Mouse (Mus musculus): ENCODE results near the gene Jund. TPM values are rescaled to one million over a fixed set of nuclear protein-coding genes. Genes with fewer than 3 reads are reported as not detected.

The Jund gene
- polyA plus RNA-seq, 1 experiment from 2014 or later = 115 TPM

DNA sequence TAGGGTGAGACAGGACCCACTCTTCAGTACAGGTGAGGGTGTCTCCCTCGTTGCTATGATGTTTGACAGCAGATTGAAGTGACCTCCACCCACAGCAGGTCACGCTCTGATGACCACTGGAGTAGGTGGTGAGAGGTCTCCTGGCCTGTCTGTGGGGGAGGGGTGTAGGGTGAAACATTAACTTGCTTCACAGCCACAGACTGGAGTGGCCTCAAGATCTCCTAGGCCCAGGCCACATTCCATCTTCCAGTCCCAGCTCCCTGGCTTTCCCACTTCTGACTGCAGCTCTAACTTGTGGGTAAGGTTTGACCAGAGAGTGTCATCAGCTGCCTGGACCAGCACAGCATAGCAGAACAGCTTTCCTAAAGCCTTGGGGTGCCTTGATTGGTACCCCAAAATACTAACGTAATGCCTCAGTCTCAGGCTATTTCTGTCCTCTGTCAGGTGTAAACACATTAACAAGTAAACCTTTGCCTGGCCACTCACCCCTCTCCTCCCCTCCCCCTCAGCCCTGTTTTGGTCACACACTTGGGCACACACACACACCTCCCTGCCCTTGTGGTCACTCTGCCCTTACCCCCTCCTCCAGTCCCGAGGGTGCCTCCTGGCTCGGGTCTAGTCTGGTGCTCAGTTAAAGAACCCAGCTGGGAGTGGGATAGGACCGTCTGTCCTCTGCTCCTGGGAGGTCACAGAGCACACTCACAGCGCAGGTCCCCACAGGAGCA is 24.9 kb downstream of the Jund start, which contains the start of gene Pde4c:
Pde4c (plus strand) TSS at position 235 of the 725 bp plus-strand sequence.
- ATAC-seq (ENCODE audit: low read depth) = no peak
- WGBS = 50% methylated on average over 7 of the region's 7 CpGs
- H3K27me3 ChIP-seq (ENCODE audit: control insufficient read depth, insufficient read depth, low read length) = no peaks in the 10 kb centered on the region

DNA sequence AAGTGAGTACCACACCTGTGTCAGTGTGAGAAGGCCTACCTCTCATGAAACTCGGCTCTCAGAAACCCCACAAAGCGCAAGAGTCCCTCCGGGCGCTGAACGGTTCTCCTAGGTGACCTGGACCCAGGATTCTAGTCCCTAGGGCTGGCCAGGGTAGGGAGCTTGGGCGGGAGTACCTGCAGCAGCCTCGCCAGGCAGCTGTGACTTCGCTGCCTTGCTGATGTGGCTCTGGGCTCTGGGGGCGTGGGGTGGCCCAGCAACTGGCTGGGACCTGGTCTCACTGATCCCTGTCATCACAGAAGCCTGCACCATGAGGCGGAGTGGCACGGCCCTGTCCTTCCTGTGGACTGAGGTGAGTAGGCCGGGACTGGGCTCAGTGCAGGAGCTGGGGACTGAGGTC is 25.5 kb downstream of the Jund start:
- Histone ChIP-seq H3K27me3 (ENCODE audit: control insufficient read depth, insufficient read depth, low read length) (0 out of 2 replicates have a peak, but pooled peaks cover under 1% of the 10 kb centered on the region), H3K27ac (ENCODE audit: low read depth, low read length) (no peak overlapping the region), H3K4me2 (ENCODE audit: low read depth, low read length) (no peak overlapping the region), H3K4me3 (ENCODE audit: low read depth, low read length) (no peak overlapping the region), H3K9ac (replicated peaks; ENCODE audit: low read depth, low read length) (no peak overlapping the region), H3K4me1 (ENCODE audit: control insufficient read depth, insufficient read depth, low read length) (no peaks in the 10 kb centered on the region), H3K36me3 (ENCODE audit: control insufficient read depth, insufficient read depth, low read length) (no peaks in the 10 kb centered on the region), H3K9me3 (ENCODE audit: control insufficient read depth, low read length) (no peaks in the 10 kb centered on the region)
- WGBS = 81% methylated on average over 12 of the region's 12 CpGs
- no peak for ATAC-seq (ENCODE audit: low read depth)

More for the DNA sequence above, 24.9 kb downstream of the Jund start, which contains the start of gene Pde4c:
- Histone ChIP-seq H3K27ac (ENCODE audit: low read depth, low read length) (no peak within 1 kb of the TSS), H3K4me2 (ENCODE audit: low read depth, low read length) (no peak within 1 kb of the TSS), H3K36me3 (ENCODE audit: control insufficient read depth, insufficient read depth, low read length) (no peaks in the 10 kb centered on the region), H3K4me3 (ENCODE audit: low read depth, low read length) (no peak within 1 kb of the TSS), H3K9me3 (ENCODE audit: control insufficient read depth, low read length) (no peaks in the 10 kb centered on the region), H3K9ac (replicated peaks; ENCODE audit: low read depth, low read length) (no peak within 1 kb of the TSS), H3K4me1 (ENCODE audit: control insufficient read depth, insufficient read depth, low read length) (no peaks in the 10 kb centered on the region)

DNA sequence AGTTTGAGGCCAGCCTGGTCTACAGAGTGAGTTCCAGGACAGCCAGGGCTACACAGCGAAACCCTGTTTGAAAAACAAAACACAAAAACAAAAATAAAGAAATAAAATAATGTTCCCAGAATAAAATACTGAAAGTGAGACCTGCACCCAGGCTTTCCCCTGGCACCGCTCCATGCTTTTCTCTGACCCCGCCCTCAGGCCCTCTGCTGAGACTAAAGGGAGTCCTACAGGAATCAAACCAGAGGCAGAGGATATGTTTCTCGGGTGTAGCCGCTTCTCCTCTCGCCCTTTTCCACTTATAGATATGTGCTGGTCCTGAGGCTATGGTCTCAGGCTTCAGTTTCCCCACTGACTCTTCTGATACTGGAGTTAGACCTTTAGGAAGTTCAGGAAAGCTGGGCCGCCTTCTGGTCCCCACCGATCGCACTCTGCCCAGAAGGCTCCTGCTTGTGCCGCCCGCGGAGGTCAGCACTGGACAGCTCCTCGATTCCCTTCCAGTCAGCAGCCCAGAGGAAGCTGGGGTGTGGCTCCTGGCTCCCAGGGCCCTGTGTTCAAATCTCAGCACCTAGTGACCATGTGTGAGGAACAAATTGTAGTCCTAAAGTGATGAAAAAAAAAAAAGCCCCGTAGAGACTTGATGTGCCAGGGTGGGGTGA is 27.2 kb downstream of the Jund start:
- H3K27ac ChIP-seq (ENCODE audit: low read depth, low read length) = no peak overlapping the region
- H3K4me2 ChIP-seq (ENCODE audit: low read depth, low read length) = no peak overlapping the region
- no peaks in the 10 kb centered on the region for H3K4me1 ChIP-seq (ENCODE audit: control insufficient read depth, insufficient read depth, low read length)
- H3K9me3 ChIP-seq (ENCODE audit: control insufficient read depth, low read length) = no peaks in the 10 kb centered on the region
- H3K9ac ChIP-seq (replicated peaks; ENCODE audit: low read depth, low read length) = no peak overlapping the region
- H3K36me3 ChIP-seq (ENCODE audit: control insufficient read depth, insufficient read depth, low read length) = no peaks in the 10 kb centered on the region
- 31% methylated on average over 14 of the region's 14 CpGs for WGBS
- H3K27me3 ChIP-seq (ENCODE audit: control insufficient read depth, insufficient read depth, low read length) = 0 out of 2 replicates have a peak, but pooled peaks cover 5% of the 10 kb centered on the region
- H3K4me3 ChIP-seq (ENCODE audit: low read depth, low read length) = no peak overlapping the region
- no peak for ATAC-seq (ENCODE audit: low read depth)

DNA sequence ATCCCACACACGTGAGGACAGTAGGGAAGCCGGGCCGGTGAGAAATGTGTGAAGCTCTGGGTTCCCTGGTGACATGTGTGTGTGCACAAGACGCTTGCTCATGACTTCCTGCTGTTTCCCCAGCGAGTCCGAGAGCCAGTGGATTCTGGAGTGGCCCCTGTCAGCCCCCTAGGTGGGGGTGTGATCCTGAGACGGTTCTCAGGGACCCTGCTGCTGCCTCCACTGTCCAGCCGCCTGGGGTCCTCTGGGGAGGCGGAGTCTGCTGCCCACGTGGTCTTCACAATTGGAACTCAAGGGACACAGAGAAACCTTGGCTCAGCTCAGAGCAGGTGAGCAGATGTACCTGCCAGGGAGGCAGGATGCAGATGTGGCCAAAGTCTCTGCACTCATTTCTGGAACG is 28.0 kb downstream of the Jund start:
- H3K9ac ChIP-seq (replicated peaks; ENCODE audit: low read depth, low read length) = no peak overlapping the region
- no peak overlapping the region for H3K27ac ChIP-seq (ENCODE audit: low read depth, low read length)
- H3K4me3 ChIP-seq (ENCODE audit: low read depth, low read length) = no peak overlapping the region
- no peaks in the 10 kb centered on the region for H3K36me3 ChIP-seq (ENCODE audit: control insufficient read depth, insufficient read depth, low read length)
- H3K4me2 ChIP-seq (ENCODE audit: low read depth, low read length) = no peak overlapping the region
- H3K4me1 ChIP-seq (ENCODE audit: control insufficient read depth, insufficient read depth, low read length) = no peaks in the 10 kb centered on the region
- ATAC-seq (ENCODE audit: low read depth) = no peak
- 46% methylated on average over 11 of the region's 11 CpGs for WGBS
- 0 out of 2 replicates have a peak, but pooled peaks cover 5% of the 10 kb centered on the region for H3K27me3 ChIP-seq (ENCODE audit: control insufficient read depth, insufficient read depth, low read length)
- no peaks in the 10 kb centered on the region for H3K9me3 ChIP-seq (ENCODE audit: control insufficient read depth, low read length)

DNA sequence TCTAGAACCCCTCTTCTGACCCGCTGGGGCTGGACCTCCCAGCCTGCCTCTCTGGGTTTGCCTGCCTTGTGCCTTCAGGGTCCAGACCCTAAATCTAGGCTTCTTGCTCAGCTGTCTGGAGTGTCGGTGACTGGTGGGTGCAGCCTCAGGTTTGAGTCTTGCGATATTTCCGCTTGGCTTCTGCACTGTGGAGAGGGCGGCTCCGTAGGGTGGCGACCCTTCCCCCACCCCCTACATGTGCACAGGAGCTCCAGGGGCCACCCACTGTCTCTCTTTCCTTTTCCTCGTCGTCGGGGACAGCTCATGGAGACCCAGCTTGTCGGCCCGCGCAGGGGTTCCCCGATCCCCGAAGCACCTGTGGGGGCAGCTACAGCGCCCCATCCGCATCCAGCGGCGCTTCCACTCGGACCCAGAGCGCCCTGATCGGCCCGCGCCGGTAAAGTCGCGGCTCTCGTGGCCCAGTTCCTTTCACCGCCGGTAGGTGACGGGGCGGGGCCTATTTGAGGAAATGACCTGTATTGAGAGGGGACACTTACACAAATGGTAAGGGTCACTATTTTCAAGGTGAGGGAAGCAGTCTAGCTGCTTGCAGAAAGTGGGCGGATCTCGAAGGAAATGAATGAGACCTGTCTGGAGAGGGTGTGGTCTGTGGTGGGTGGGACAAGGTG is 31.2 kb downstream of the Jund start:
- peaks cover 5% of the 10 kb centered on the region; the same call in 1 of the 2 replicates for H3K27me3 ChIP-seq (ENCODE audit: control insufficient read depth, insufficient read depth, low read length)
- no peak; the same call in 1 of the 2 replicates for ATAC-seq (ENCODE audit: low read depth)
- no peak overlapping the region for H3K27ac ChIP-seq (ENCODE audit: low read depth, low read length)
- no peaks in the 10 kb centered on the region for H3K4me1 ChIP-seq (ENCODE audit: control insufficient read depth, insufficient read depth, low read length)
- H3K9me3 ChIP-seq (ENCODE audit: control insufficient read depth, low read length) = no peaks in the 10 kb centered on the region
- H3K4me3 ChIP-seq (ENCODE audit: low read depth, low read length) = peak overlapping the region; percentile 1; the same call in 1 of the 2 replicates
- 5% methylated on average over 34 of the region's 34 CpGs for WGBS
- H3K36me3 ChIP-seq (ENCODE audit: control insufficient read depth, insufficient read depth, low read length) = no peaks in the 10 kb centered on the region
- no peak overlapping the region for H3K9ac ChIP-seq (replicated peaks; ENCODE audit: low read depth, low read length)
- 0 out of 2 replicates have a peak overlapping the region, but pooled peaks have one; percentile 24 for H3K4me2 ChIP-seq (ENCODE audit: low read depth, low read length)

DNA sequence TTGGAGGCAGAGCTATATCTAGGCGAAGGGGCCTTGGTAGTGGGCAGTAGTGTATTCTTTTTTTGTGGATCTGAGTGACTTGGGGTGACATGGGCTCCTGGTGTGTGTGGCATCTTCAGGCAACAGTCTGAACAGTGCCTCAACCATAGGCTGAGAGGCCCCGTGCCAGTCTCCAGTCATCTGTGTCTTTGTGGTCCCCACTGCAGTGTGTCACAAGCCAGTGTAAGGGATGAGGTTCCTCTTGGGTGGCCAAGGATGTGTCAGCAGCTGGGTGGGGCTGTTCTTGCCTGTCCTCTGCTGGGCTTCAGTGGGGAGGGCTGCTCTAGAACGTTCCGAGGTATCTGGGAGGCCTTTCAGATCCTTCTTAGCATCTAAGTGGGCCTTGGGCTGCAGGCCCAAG is 32.2 kb downstream of the Jund start:
- no peaks in the 10 kb centered on the region for H3K9me3 ChIP-seq (ENCODE audit: control insufficient read depth, low read length)
- H3K4me3 ChIP-seq (ENCODE audit: low read depth, low read length) = no peak overlapping the region
- no peaks in the 10 kb centered on the region for H3K4me1 ChIP-seq (ENCODE audit: control insufficient read depth, insufficient read depth, low read length)
- no peak overlapping the region for H3K27ac ChIP-seq (ENCODE audit: low read depth, low read length)
- no peak for ATAC-seq (ENCODE audit: low read depth)
- WGBS = 88% methylated on average over 4 of the region's 4 CpGs
- no peak overlapping the region for H3K9ac ChIP-seq (replicated peaks; ENCODE audit: low read depth, low read length)
- no peaks in the 10 kb centered on the region for H3K36me3 ChIP-seq (ENCODE audit: control insufficient read depth, insufficient read depth, low read length)
- no peak overlapping the region for H3K4me2 ChIP-seq (ENCODE audit: low read depth, low read length)
- peaks cover 5% of the 10 kb centered on the region; the same call in 1 of the 2 replicates for H3K27me3 ChIP-seq (ENCODE audit: control insufficient read depth, insufficient read depth, low read length)

DNA sequence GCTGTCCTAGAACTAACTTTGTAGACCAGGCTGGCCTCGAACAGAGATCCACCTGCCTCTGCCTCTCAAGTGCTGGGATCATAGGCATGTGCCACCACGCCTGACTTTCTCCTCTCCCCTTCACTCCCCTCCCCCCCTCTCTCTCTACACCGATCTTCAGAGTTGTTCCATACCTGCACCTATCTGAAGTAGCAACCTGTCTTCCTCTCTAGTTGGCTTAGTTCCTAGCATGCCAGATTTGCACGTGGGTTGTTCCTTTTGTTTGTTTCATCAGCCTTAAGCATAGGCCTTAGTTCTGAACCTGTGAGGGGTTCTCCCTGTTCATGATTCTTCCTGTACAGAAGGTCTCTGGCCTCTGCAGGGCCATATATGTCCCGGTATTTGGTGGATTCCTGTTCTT is 39.0 kb downstream of the Jund start:
- no peak overlapping the region for H3K9ac ChIP-seq (replicated peaks; ENCODE audit: low read depth, low read length)
- WGBS = 72% methylated on average over 5 of the region's 5 CpGs
- no peaks in the 10 kb centered on the region for H3K36me3 ChIP-seq (ENCODE audit: control insufficient read depth, insufficient read depth, low read length)
- no peak overlapping the region for H3K27ac ChIP-seq (ENCODE audit: low read depth, low read length)
- H3K9me3 ChIP-seq (ENCODE audit: control insufficient read depth, low read length) = no peaks in the 10 kb centered on the region
- no peak overlapping the region for H3K4me3 ChIP-seq (ENCODE audit: low read depth, low read length)
- H3K4me2 ChIP-seq (ENCODE audit: low read depth, low read length) = no peak overlapping the region
- H3K27me3 ChIP-seq (ENCODE audit: control insufficient read depth, insufficient read depth, low read length) = peaks cover 6% of the 10 kb centered on the region; the same call in 1 of the 2 replicates
- no peak for ATAC-seq (ENCODE audit: low read depth)
- no peaks in the 10 kb centered on the region for H3K4me1 ChIP-seq (ENCODE audit: control insufficient read depth, insufficient read depth, low read length)

DNA sequence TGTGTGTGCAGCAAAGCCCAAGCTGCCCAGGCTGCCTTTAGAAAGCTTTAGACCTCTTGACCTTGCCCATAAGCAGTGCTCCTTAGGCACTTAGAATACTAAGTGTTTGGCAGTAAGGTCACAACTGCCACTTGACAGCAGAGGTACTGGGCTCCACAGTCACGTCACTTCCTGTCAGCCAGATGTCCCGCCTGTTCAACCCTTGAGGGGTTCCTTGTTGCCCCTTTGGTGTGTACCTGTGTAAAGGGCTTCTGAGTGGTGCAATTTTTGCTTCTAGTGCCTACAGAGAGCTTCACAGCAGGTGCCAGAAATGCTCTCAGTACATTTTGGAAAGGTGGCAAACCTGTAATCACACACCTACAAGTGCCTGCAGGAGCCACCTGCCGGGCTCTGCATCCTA is 39.5 kb downstream of the Jund start:
- Histone ChIP-seq H3K4me3 (ENCODE audit: low read depth, low read length) (no peak overlapping the region), H3K27ac (ENCODE audit: low read depth, low read length) (no peak overlapping the region), H3K36me3 (ENCODE audit: control insufficient read depth, insufficient read depth, low read length) (no peaks in the 10 kb centered on the region), H3K4me1 (ENCODE audit: control insufficient read depth, insufficient read depth, low read length) (0 out of 2 replicates have a peak, but pooled peaks cover 2% of the 10 kb centered on the region), H3K27me3 (ENCODE audit: control insufficient read depth, insufficient read depth, low read length) (peaks cover 9% of the 10 kb centered on the region; the same call in 1 of the 2 replicates), H3K9ac (replicated peaks; ENCODE audit: low read depth, low read length) (no peak overlapping the region), H3K4me2 (ENCODE audit: low read depth, low read length) (no peak overlapping the region), H3K9me3 (ENCODE audit: control insufficient read depth, low read length) (no peaks in the 10 kb centered on the region)
- 74% methylated on average over 3 of the region's 3 CpGs for WGBS
- no peak for ATAC-seq (ENCODE audit: low read depth)

All from neural tube, embryonic 14.5 days (tissue).